Mouse (Mus musculus) kidney, postnatal 10 days (tissue): ENCODE results near the gene Gm14597.
"Not testable (repeated sequence)": the region's sequence is repeated elsewhere in the genome, so short reads cannot be mapped to it uniquely, and the experiment has no call there.

Experiments used
- DNase-seq: peaks from one replicate; pipeline ENCODE4 v3.0.0; 2021; ENCODE audit warnings: mixed read lengths

Gene Gm14597

DNA sequence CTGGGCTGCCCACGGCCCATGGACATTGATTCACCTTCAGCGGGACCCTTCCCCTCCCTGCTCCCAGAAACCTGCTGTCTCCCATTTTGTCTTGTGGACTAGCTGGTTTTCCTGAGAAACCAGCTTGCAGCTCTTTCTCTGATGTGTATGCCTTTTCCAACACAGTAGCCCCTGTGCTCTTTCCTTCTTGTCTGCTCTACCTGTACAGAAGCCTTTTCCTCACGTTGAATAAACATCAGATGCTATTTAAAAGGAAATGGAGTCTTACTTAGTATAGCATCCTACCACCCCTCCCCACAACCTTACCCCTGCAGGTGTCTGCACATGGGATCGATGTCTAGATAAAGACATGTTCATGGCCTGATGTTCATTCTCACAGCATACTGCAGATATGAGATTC lies at the start of gene Gm14597:
TSS of gene Gm14597 (minus strand) at position 101 of the 400 bp plus-strand sequence.
- not testable (repeated sequence) for DNase-seq

GRCm38 (mm10) chrX:53652917-53653316 lies 44.1 kb upstream of the Gm14597 start:
- DNase-seq, result not testable (repeated sequence)

DNA sequence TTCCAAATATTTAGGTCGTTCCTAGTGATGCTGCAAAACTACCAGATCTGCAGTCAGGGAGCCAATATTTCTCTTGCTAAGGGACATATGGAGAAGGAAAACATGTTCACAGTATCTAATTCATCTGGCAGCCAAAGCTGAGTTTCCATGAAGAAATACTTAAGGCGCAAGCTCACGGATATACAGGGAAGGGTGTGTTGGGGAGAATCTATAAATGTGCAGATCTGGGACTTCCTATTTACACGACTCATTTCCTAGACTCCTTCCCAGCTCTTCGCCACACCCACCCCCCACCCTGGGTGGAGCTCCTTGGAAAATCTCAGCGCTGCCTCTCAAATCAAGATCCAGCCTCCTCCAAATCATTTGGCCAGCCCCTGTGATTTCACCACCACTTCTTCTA lies 37.1 kb upstream of the Gm14597 start:
- peak; percentile 6 for DNase-seq

- peak; percentile 91 for DNase-seq
Observed at GRCm38 (mm10) chrX:53642980-53643961, 34.5 kb upstream of the Gm14597 start, which contains the start of gene Rtl8a. Rtl8a (minus strand) TSS chrX:53643682.

DNA sequence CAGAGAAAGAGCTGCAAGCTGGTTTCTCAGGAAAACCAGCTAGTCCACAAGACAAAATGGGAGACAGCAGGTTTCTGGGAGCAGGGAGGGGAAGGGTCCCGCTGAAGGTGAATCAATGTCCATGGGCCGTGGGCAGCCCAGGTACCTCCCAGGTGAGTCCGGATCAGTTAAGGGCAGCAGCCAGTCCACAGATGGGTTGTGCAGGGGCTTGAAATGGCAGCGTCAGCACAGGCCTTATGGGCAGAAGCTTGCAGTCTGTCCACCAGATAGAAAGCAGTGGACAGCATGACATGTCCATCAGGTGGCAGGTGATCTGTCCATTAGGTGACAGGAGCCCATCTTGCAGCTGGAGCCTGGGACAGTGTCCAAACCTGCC lies 33.8 kb upstream of the Gm14597 start:
- not testable (repeated sequence) for DNase-seq

DNA sequence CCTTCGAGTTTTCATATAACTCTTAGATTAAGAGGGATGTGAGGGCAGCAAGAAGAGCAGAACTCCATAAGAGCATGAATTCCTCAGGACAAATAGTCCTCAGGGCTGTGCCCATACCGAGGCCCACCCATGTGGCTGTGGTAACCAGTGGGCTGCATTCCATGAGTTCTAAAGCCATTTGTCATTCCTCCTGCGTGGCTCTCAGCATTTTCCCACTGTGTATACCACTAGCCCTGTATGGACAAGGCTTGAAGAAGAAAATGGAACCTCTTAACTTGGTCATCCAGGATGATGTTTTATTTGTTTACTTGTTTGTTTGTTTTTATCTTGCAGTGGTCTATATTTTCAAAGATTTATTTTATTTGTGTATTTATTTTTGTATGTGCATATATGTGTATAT lies 29.3 kb upstream of the Gm14597 start:
- not testable (repeated sequence) for DNase-seq

GRCm38 (mm10) chrX:53611395-53611794 lies 2.6 kb upstream of the Gm14597 start:
- DNase-seq, result not testable (repeated sequence)

- DNase-seq, result peak; percentile 73
Observed at GRCm38 (mm10) chrX:53610571-53610970, 1.8 kb upstream of the Gm14597 start.

- peak; percentile 17 for DNase-seq
Observed at GRCm38 (mm10) chrX:53608122-53608813, 511 bp downstream of the Gm14597 start.

DNA sequence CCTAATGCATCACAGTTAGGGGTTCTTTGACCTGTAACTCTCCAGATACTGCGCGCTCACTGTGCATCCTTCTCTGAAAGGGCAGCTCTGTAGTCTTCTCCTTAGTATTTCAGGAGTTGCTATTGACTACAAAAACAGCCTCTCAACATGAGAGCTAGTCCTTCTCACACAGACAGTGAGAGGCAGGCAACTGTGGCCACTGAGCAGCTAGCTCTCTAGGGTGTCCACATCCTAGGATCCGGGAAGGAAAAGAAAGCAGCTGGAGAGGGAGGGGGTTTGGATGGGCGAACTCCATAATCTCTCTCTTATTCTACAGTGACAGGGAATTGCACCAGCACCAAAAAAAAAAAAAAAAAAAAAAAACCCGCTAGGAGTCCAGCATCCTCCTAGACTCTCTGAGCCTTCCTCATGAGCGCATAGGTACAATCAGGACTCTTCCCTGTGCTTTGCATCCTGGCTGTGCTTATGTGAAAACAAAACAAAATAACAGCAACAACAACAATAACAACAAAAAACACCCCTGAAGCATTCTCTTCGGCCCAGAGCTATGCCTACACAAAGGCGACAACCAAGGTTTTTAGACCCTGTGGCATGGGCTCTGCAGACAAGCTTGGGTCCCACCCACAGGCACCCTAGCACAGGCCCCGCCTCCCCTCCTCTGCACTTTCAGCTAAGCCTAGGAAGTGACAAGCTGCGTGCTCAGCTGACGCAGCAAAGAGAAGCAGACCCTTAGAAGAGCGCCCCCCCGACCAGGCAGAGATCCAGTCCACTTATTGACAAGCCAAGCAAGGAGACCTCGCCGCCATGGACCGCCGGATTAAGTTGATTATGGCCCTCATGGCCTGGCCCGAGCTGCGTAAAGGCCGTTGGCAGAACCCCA lies 1.3 kb downstream of the Gm14597 start, which contains the start of gene Rtl8c:
TSS of gene Rtl8c (plus strand) at position 791 of the 880 bp plus-strand sequence.
- DNase-seq, result peak; percentile 81

- DNase-seq, result not testable (repeated sequence)
Observed at GRCm38 (mm10) chrX:53606176-53606575, 2.6 kb downstream of the Gm14597 start.

GRCm38 (mm10) chrX:53599993-53600392 lies 8.8 kb downstream of the Gm14597 start:
- peak; percentile 71 for DNase-seq

DNA sequence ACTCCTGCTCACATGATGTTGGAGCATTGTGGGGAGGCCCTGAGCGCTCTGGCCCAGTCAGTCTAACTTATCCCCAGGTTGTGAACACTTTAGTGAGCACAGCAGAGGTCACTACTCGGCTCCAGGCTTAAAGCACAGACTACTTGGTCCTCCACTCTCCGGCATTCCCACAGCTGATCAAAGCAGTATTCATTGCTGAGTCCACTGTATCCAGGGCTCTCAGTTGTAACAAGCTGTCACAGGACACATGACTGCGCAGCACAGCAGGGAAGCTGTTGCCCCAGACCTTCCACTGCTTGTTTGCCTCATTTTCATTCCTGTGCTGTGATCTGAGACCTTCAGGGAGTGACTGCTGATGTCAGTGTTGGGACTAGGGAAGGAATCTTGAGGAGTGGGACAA lies 25.4 kb downstream of the Gm14597 start:
- DNase-seq, result not testable (repeated sequence)

DNA sequence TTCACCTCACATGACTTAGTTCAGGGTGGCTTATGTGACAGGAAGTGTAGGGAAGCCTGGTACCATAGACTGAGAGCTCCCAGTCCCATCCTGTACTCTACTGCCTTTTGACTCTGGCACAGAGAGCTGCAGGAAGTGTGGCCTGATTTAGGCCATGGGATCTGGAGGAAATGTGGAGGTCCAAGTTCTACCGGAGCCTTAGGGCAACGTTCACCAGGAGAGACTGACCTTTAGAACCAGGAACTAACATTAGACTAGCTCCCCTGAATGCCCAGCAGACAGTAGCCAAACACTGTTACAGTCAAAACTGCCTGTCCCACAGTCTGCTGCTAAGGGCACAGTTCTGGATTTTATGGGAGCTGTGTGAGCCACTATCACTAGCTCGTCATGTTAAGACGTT lies 27.4 kb downstream of the Gm14597 start:
- DNase-seq, result not testable (repeated sequence)

- DNase-seq, result peak; percentile 16
Observed at GRCm38 (mm10) chrX:53579311-53579710, 29.5 kb downstream of the Gm14597 start.
